Comparison of ENCODE assay signal across 21 mouse cellular contexts in genomic region chr2:158233106-158233505, GRCm38 (mm10). TPM values are rescaled to one million over a fixed set of nuclear protein-coding genes. Genes with fewer than 3 reads are reported as not detected.
"Had no signal": no experiment of that assay in that cellular context is flagged by ENCODE, and none has a peak within 500 bp of the region (broad histone marks: within the 10 kb centered on the region; RNA-seq: fewer than 3 reads in every experiment).

No protein-coding gene starts in this region.

- H3K9ac ChIP-seq: liver, embryonic 15.5 days; midbrain, embryonic 15.5 days; neural tube, embryonic 13.5 days; stomach, embryonic 15.5 days had no signal

- H3K27me3 ChIP-seq: midbrain, embryonic 15.5 days; neural tube, embryonic 13.5 days had no signal

- ATAC-seq: lung, postnatal 0 days; midbrain, embryonic 15.5 days had no signal

- H3K4me2 ChIP-seq: liver, embryonic 11.5 days; liver, embryonic 15.5 days; midbrain, embryonic 11.5 days; midbrain, embryonic 15.5 days; neural tube, embryonic 13.5 days; stomach, embryonic 15.5 days had no signal

- H3K36me3 ChIP-seq: limb, embryonic 10.5 days; liver, embryonic 15.5 days; midbrain, embryonic 15.5 days; neural tube, embryonic 13.5 days; stomach, embryonic 15.5 days had no signal

- H3K4me3 ChIP-seq: limb, embryonic 10.5 days; liver, embryonic 15.5 days; midbrain, embryonic 15.5 days; neural tube, embryonic 13.5 days; stomach, embryonic 15.5 days had no signal

- H3K27ac ChIP-seq: limb, embryonic 10.5 days; liver, embryonic 15.5 days; midbrain, embryonic 15.5 days; neural tube, embryonic 13.5 days; stomach, embryonic 15.5 days had no signal

- H3K9me3 ChIP-seq: limb, embryonic 10.5 days; liver, embryonic 15.5 days; midbrain, embryonic 15.5 days; neural tube, embryonic 13.5 days; stomach, embryonic 15.5 days had no signal

- DNase-seq: kidney, postnatal 14 days; lung, adult 2 months; lung, postnatal 36 days; thymus, postnatal 4 days had no signal

RNA-seq across cellular contexts. Expression of gene D630003M21Rik, which starts 4.1 kb away (rescaled TPM):
- total RNA-seq: megakaryocyte, adult 5-6 weeks; monocyte, adult 5-6 weeks had no signal

RNA-seq across cellular contexts. Expression of gene Bpi, which starts 24.8 kb away (rescaled TPM):
- total RNA-seq: layer of hippocampus, adult 8-10 months; layer of hippocampus, postnatal 14 days; left cerebral cortex, adult 18-20 months; left cerebral cortex, postnatal 14 days; megakaryocyte, adult 5-6 weeks; monocyte, adult 5-6 weeks had no signal
- polyA plus RNA-seq: large intestine, adult 2 months; limb, embryonic 10.5 days; liver, embryonic 11.5 days; liver, embryonic 15.5 days; lung, adult 2 months; lung, postnatal 0 days; midbrain, embryonic 11.5 days; midbrain, embryonic 15.5 days; neural tube, embryonic 13.5 days; spleen, adult 2 months; stomach, embryonic 15.5 days; thymus, postnatal 0 days had no signal
